Mouse (Mus musculus): ENCODE data around the gene Gm20498. TPM values are rescaled to one million over a fixed set of nuclear protein-coding genes. Genes with fewer than 3 reads are reported as not detected.
"Not testable (repeated sequence)": the region's sequence is repeated elsewhere in the genome, so short reads cannot be mapped to it uniquely, and the experiment has no call there.

The Gm20498 gene
- total and polyA plus RNA-seq, 2 experiments from 2014 or later = 23.0 to 49.4 TPM

DNA sequence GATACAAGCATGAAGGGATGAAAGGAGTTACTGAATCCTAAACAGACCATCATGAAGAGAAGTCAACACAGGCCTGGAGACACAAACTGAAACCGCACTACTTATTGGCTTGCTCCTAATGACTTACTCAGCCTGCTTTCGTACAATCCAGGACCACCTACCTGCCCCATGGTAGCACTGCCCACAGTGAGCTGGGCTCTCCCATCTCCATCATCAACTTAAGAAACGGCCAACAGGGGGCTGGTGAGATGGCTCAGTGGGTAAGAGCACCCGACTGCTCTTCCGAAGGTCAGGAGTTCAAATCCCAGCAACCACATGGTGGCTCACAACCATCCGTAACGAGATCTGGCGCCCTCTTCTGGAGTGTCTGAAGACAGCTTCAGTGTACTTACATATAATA is 2.1 kb downstream of the Gm20498 start:
- not testable (repeated sequence) for H3K27me3 ChIP-seq (ENCODE audit: insufficient read depth, low read length); H3K4me2 ChIP-seq (ENCODE audit: low read depth, low read length); H3K9me3 ChIP-seq (ENCODE audit: low read length); H3K4me1 ChIP-seq (ENCODE audit: insufficient read depth, low read length); H3K27ac ChIP-seq; H3K9ac ChIP-seq (replicated peaks; ENCODE audit: low read length); ATAC-seq; H3K4me3 ChIP-seq (ENCODE audit: low read length); H3K36me3 ChIP-seq (ENCODE audit: insufficient read depth, low read length); DNase-seq (ENCODE audit: low spot score)
- WGBS = 85% methylated on average over 5 of the region's 8 CpGs
- peak; percentile 10; the same call in 1 of the 2 replicates for TF ChIP-seq CTCF (IDR thresholded peaks at IDR 0.05; ENCODE audit: low read depth)

DNA sequence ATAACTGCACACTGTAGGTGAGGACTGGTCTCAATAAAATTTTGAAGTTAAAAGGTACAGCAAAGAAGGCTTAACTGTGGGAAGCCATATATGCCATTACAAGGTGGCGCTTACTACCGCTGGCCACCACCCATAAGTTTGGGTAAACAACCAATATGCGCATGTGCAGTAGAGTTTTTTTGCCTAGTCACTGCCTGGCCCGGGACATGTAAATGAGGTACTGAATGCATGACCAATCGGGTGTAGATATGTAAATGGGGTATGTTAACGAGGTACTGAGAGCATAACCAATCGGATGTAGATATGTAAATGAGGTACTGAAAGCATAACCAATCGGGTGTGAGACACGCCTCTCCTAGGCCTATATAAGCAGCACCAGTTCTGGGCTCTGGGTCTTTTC is 35.8 kb downstream of the Gm20498 start:
- not testable (repeated sequence) for H3K27ac ChIP-seq; H3K27me3 ChIP-seq (ENCODE audit: insufficient read depth, low read length); H3K4me2 ChIP-seq (ENCODE audit: low read depth, low read length); DNase-seq (ENCODE audit: low spot score); H3K36me3 ChIP-seq (ENCODE audit: insufficient read depth, low read length); H3K4me1 ChIP-seq (ENCODE audit: insufficient read depth, low read length); H3K9ac ChIP-seq (replicated peaks; ENCODE audit: low read length); H3K4me3 ChIP-seq (ENCODE audit: low read length); ATAC-seq; H3K9me3 ChIP-seq (ENCODE audit: low read length)
- WGBS = 95% methylated on average over 9 of the region's 9 CpGs

DNA sequence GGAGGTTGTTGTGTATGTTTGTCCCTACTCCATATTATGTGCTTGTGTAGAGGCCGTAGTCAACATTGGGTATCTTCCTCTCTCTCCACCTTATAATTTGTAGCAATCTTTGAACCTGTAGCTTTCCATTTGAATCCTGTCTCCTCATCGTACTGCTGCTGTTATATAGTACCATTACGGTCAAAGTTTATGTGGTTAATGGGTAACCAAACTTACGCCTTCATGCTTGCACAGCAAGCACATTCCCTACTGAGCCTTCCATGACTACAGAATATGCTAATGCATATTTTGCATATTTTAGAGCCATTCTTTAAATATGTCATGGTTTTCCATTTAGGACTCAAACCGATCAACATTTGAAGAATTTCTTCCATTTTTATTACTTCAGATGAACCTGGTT is 42.2 kb downstream of the Gm20498 start:
- H3K9ac ChIP-seq (replicated peaks; ENCODE audit: low read length) = no peak overlapping the region
- no peak overlapping the region for H3K4me3 ChIP-seq (ENCODE audit: low read length)
- H3K36me3 ChIP-seq (ENCODE audit: insufficient read depth, low read length) = no peaks in the 10 kb centered on the region
- no peak for DNase-seq (ENCODE audit: low spot score)
- no peak overlapping the region for H3K4me2 ChIP-seq (ENCODE audit: low read depth, low read length)
- 88% methylated on average over 5 of the region's 5 CpGs for WGBS
- no peak overlapping the region for H3K27ac ChIP-seq
- H3K4me1 ChIP-seq (ENCODE audit: insufficient read depth, low read length) = no peaks in the 10 kb centered on the region
- no peaks in the 10 kb centered on the region for H3K27me3 ChIP-seq (ENCODE audit: insufficient read depth, low read length)
- no peak for TF ChIP-seq CTCF (IDR thresholded peaks at IDR 0.05; ENCODE audit: low read depth)
- ATAC-seq = no peak
- no peaks in the 10 kb centered on the region for H3K9me3 ChIP-seq (ENCODE audit: low read length)

- Histone ChIP-seq H3K27ac (peak overlapping the region; percentile 93; the same call in 1 of the 2 replicates), H3K4me2 (ENCODE audit: low read depth, low read length) (peak overlapping the region; percentile 61), H3K36me3 (ENCODE audit: insufficient read depth, low read length) (no peaks in the 10 kb centered on the region), H3K4me1 (ENCODE audit: insufficient read depth, low read length) (no peaks in the 10 kb centered on the region), H3K4me3 (ENCODE audit: low read length) (peak overlapping the region; percentile 75), H3K9me3 (ENCODE audit: low read length) (no peaks in the 10 kb centered on the region), H3K9ac (replicated peaks; ENCODE audit: low read length) (peak overlapping the region; percentile 64), H3K27me3 (ENCODE audit: insufficient read depth, low read length) (no peaks in the 10 kb centered on the region)
- no peak for DNase-seq (ENCODE audit: low spot score)
- no peak for TF ChIP-seq CTCF (IDR thresholded peaks at IDR 0.05; ENCODE audit: low read depth)
- 50% methylated on average over 6 of the region's 6 CpGs for WGBS
- ATAC-seq = 0 out of 2 replicates have a peak, but pooled peaks have one; percentile 30
Measured at GRCm38 (mm10) chr12:81485311-81485710, 47.4 kb downstream of the Gm20498 start.

DNA sequence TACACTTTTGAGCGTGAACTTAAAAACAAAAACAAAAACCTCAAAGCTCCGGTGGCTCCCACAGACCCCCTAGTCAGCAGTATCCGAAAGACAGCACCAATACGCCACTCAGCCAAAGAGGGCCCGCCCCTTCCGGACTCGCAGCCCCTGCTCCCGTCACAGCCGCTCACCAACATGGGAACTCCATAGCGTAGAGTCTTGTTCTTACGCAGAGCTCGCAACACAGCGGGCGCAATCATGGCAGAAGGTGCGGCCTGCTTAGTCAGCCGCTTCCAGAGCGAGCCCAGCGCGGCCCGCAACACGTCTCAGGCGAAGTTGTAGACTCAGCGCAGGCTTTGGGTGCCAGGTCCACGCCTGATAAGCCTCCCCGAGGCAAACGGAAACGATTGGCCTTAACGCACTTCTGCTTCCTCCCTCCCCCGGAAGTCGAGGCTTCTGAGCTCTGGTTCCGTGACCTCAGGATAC is 47.9 kb downstream of the Gm20498 start, which contains the start of gene Cox16:
Gene Cox16, minus strand, starts transcription at position 401 of the 465 bp plus-strand sequence.
- ATAC-seq = peak; percentile 98
- Histone ChIP-seq H3K4me2 (ENCODE audit: low read depth, low read length) (peak within 1 kb of the TSS; percentile 61), H3K27me3 (ENCODE audit: insufficient read depth, low read length) (no peaks in the 10 kb centered on the region), H3K4me1 (ENCODE audit: insufficient read depth, low read length) (no peaks in the 10 kb centered on the region), H3K27ac (peak within 1 kb of the TSS; percentile 93), H3K36me3 (ENCODE audit: insufficient read depth, low read length) (no peaks in the 10 kb centered on the region), H3K9ac (replicated peaks; ENCODE audit: low read length) (peak within 1 kb of the TSS; percentile 64), H3K9me3 (ENCODE audit: low read length) (no peaks in the 10 kb centered on the region), H3K4me3 (ENCODE audit: low read length) (peak within 1 kb of the TSS; percentile 75)
- WGBS = under 1% methylated on average over 31 of the region's 31 CpGs
- TF ChIP-seq CTCF (IDR thresholded peaks at IDR 0.05; ENCODE audit: low read depth) = no peak; the same call in 1 of the 2 replicates
- DNase-seq (ENCODE audit: low spot score) = peak; percentile 91

DNA sequence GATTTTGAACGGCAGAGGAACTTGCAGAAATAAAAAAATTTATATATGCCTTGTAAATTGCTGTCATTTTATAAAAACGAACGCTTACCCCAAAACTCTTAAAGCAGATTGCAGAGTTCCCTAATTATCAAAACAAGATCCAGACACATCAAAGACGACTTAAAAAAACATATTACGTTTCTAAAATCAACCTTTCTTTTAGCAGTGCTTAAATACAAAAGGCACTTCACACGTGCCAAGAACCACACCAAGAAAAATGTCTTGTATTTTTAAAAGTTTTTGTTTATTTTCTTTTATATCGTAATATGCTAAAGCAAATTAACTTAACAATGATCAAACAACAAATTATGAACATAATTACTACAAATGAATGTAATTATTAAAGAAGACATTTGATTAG is 48.5 kb downstream of the Gm20498 start:
- WGBS = 3% methylated on average over 7 of the region's 7 CpGs
- H3K27ac ChIP-seq = peak overlapping the region; percentile 93
- H3K36me3 ChIP-seq (ENCODE audit: insufficient read depth, low read length) = no peaks in the 10 kb centered on the region
- no peak for DNase-seq (ENCODE audit: low spot score)
- H3K27me3 ChIP-seq (ENCODE audit: insufficient read depth, low read length) = no peaks in the 10 kb centered on the region
- ATAC-seq = no peak
- TF ChIP-seq CTCF (IDR thresholded peaks at IDR 0.05; ENCODE audit: low read depth) = no peak
- H3K4me3 ChIP-seq (ENCODE audit: low read length) = peak overlapping the region; percentile 75
- H3K4me2 ChIP-seq (ENCODE audit: low read depth, low read length) = peak overlapping the region; percentile 61
- peak overlapping the region; percentile 64 for H3K9ac ChIP-seq (replicated peaks; ENCODE audit: low read length)
- H3K4me1 ChIP-seq (ENCODE audit: insufficient read depth, low read length) = no peaks in the 10 kb centered on the region
- no peaks in the 10 kb centered on the region for H3K9me3 ChIP-seq (ENCODE audit: low read length)

- H3K27ac ChIP-seq = no peak overlapping the region
- H3K4me1 ChIP-seq (ENCODE audit: insufficient read depth, low read length) = no peaks in the 10 kb centered on the region
- ATAC-seq (no peak), DNase-seq (ENCODE audit: low spot score) (peak; percentile 77)
- H3K9ac ChIP-seq (replicated peaks; ENCODE audit: low read length) = no peak overlapping the region
- H3K4me3 ChIP-seq (ENCODE audit: low read length) = peak overlapping the region; percentile 75
- no peaks in the 10 kb centered on the region for H3K9me3 ChIP-seq (ENCODE audit: low read length)
- 30% methylated on average over 17 of the region's 17 CpGs for WGBS
- TF ChIP-seq CTCF (IDR thresholded peaks at IDR 0.05; ENCODE audit: low read depth) = no peak
- H3K36me3 ChIP-seq (ENCODE audit: insufficient read depth, low read length) = no peaks in the 10 kb centered on the region
- H3K27me3 ChIP-seq (ENCODE audit: insufficient read depth, low read length) = no peaks in the 10 kb centered on the region
- H3K4me2 ChIP-seq (ENCODE audit: low read depth, low read length) = peak overlapping the region; percentile 61
Measured at GRCm38 (mm10) chr12:81483656-81484055, 49.0 kb downstream of the Gm20498 start.

DNA sequence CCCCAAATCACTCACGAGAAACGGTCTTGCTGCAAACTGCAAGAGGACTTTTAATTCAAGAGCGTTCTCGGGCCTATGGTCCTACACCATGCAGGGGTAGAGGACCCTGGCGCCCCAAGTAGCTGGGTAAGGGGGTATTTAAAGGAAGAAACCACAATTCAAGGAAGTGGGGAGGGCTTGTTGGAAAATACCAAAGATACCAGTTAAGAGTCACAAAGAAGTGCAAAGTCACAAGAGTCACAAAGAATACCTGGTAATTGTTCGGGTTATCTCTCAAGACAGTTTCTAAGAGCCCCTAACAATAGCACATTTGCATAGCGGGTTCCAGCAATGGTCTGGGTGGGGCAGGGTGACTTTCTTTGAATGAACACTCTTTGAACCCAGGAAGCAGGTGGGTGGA is 73.7 kb downstream of the Gm20498 start:
- ATAC-seq; H3K36me3 ChIP-seq (ENCODE audit: insufficient read depth, low read length); H3K4me1 ChIP-seq (ENCODE audit: insufficient read depth, low read length); H3K27me3 ChIP-seq (ENCODE audit: insufficient read depth, low read length); H3K9me3 ChIP-seq (ENCODE audit: low read length); DNase-seq (ENCODE audit: low spot score); H3K4me2 ChIP-seq (ENCODE audit: low read depth, low read length); H3K9ac ChIP-seq (replicated peaks; ENCODE audit: low read length); H3K27ac ChIP-seq; H3K4me3 ChIP-seq (ENCODE audit: low read length): not testable (repeated sequence)
- WGBS = 95% methylated on average over 7 of the region's 7 CpGs

GRCm38 (mm10) chr12:81438985-81439384 is 93.7 kb downstream of the Gm20498 start:
- H3K9me3 ChIP-seq (ENCODE audit: low read length); H3K4me3 ChIP-seq (ENCODE audit: low read length); H3K27ac ChIP-seq; ATAC-seq; H3K9ac ChIP-seq (replicated peaks; ENCODE audit: low read length); H3K4me2 ChIP-seq (ENCODE audit: low read depth, low read length); DNase-seq (ENCODE audit: low spot score); H3K4me1 ChIP-seq (ENCODE audit: insufficient read depth, low read length); H3K27me3 ChIP-seq (ENCODE audit: insufficient read depth, low read length); H3K36me3 ChIP-seq (ENCODE audit: insufficient read depth, low read length): not testable (repeated sequence)
- 96% methylated on average over 9 of the region's 9 CpGs for WGBS

DNA sequence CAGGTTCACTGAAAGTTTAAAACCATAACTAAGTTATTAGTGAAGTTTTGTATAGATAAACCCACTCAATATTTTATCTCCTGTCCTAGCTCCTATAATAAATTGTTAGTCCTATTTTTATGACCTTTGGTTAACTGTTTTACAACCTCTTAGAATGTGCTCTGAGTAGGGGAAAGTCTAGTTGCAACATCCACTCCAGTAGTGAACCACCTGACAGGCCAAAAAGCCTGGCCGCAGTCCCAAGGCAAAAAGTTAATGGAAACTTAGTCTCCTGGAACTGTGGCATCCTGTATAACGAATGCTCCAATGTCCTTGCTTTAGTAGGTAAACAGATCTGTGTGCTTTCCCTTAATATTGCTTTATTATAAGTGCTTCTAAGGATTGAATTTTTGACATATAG is 97.9 kb downstream of the Gm20498 start:
- not testable (repeated sequence) for H3K9me3 ChIP-seq (ENCODE audit: low read length); H3K4me2 ChIP-seq (ENCODE audit: low read depth, low read length); H3K27me3 ChIP-seq (ENCODE audit: insufficient read depth, low read length); H3K36me3 ChIP-seq (ENCODE audit: insufficient read depth, low read length); H3K4me3 ChIP-seq (ENCODE audit: low read length); H3K4me1 ChIP-seq (ENCODE audit: insufficient read depth, low read length); DNase-seq (ENCODE audit: low spot score); ATAC-seq; H3K9ac ChIP-seq (replicated peaks; ENCODE audit: low read length); H3K27ac ChIP-seq
- 92% methylated on average over 2 of the region's 2 CpGs for whole genome bisulfite sequencing
